Mouse (Mus musculus) G1E (cell line): Measurements from ENCODE around the gene E130308A19Rik.

ENCODE experiments used
- CTCF ChIP-seq: IDR thresholded peaks from 2 replicates; pipeline ENCODE4 v1.5.1; 2012; ENCODE audit warnings: low read depth, low read length, inconsistent platforms, mixed read lengths
- GATA1 ChIP-seq: IDR thresholded peaks from 2 replicates; pipeline ENCODE4 v1.6.1; 2012; ENCODE audit warnings: borderline replicate concordance, low read length, inconsistent platforms, mixed read lengths

GRCm38 (mm10) chr4:59604892-59605291 is 21.1 kb upstream of the E130308A19Rik start:
- TF ChIP-seq CTCF (no peak), GATA1 (no peak)
